Mouse (Mus musculus) C2C12 (cell line): ENCODE data around the gene Cpt2. TPM values are rescaled to one million over a fixed set of nuclear protein-coding genes. Genes with fewer than 3 reads are reported as not detected.

Source experiments
- H3K27me3 ChIP-seq: one replicate; pipeline ENCODE4 v1.6.1; 2011; ENCODE audit not compliant: control insufficient read depth, insufficient read depth, insufficient read length
- H3K36me3 ChIP-seq: one replicate; pipeline ENCODE4 v1.6.1; 2011; ENCODE audit not compliant: control insufficient read depth, insufficient read depth
- H3K4me3 ChIP-seq: one replicate; pipeline ENCODE4 v1.5.1; 2011; ENCODE audit warnings: mild to moderate bottlenecking, control low read depth; ENCODE audit not compliant: poor library complexity, insufficient read depth, severe bottlenecking
- H3K79me2 ChIP-seq: one replicate; pipeline ENCODE4 v1.6.1; 2011; ENCODE audit not compliant: control insufficient read depth, insufficient read depth
- H3K79me3 ChIP-seq: one replicate; pipeline ENCODE4 v1.6.1; 2011; ENCODE audit warnings: low read depth, control low read depth
- H3ac ChIP-seq: one replicate; pipeline ENCODE3; 2011; ENCODE audit warnings: low read depth; ENCODE audit not compliant: control insufficient read depth, insufficient read length
- CEBPB ChIP-seq: IDR thresholded peaks from one replicate; pipeline ENCODE4 v1.6.1; 2011; ENCODE audit warnings: low read depth, mild to moderate bottlenecking, control low read depth, moderate library complexity
- CTCF ChIP-seq: IDR thresholded peaks from one replicate; pipeline ENCODE4 v1.5.1; 2011; ENCODE audit not compliant: control insufficient read depth, insufficient read depth, insufficient read length
- FOSL1 ChIP-seq: IDR thresholded peaks from one replicate; pipeline ENCODE4 v1.8.0; 2011; ENCODE audit warnings: mild to moderate bottlenecking, low read length; ENCODE audit not compliant: poor library complexity, insufficient read depth, severe bottlenecking
- MAX ChIP-seq: IDR thresholded peaks from one replicate; pipeline ENCODE4 v1.6.1; 2011; ENCODE audit warnings: mild to moderate bottlenecking, control low read depth
- MYOD1 ChIP-seq: IDR thresholded peaks from one replicate; pipeline ENCODE4 v1.6.1; 2011; ENCODE audit warnings: low read depth; ENCODE audit not compliant: control insufficient read depth, insufficient read length
- MYOG ChIP-seq: IDR thresholded peaks from one replicate; pipeline ENCODE4 v1.6.1; 2011; ENCODE audit not compliant: control insufficient read depth, insufficient read length; ENCODE audit errors: extremely low read depth
- USF1 ChIP-seq: IDR thresholded peaks from one replicate; pipeline ENCODE4 v1.6.1; 2011; ENCODE audit warnings: low read depth, mild to moderate bottlenecking, control low read depth, moderate library complexity
- polyA plus RNA-seq: library from polyadenylated mRNA; unstranded; fragments of >200 nt; fragmentation: generic; extraction: Trizol; gene quantifications from one replicate; pipeline ENCODE4 v1.2.1, GENCODE M21; 2012; ENCODE audit warnings: missing spikeins

Gene Cpt2
- polyA plus RNA-seq, 1 experiment, result 18.8 TPM

GRCm38 (mm10) chr4:107858995-107859394 lies 64.4 kb downstream of the Cpt2 start:
- peaks cover 67% of the 10 kb centered on the region for H3K36me3 ChIP-seq
- no peak overlapping the region for H3ac ChIP-seq
- no peak for TF ChIP-seq FOSL1
- no peak for TF ChIP-seq CTCF
- TF ChIP-seq MAX, result no peak
- no peak for TF ChIP-seq USF1
- TF ChIP-seq MYOD1, result no peak
- no peak for TF ChIP-seq MYOG
- TF ChIP-seq CEBPB, result no peak
- H3K79me3 ChIP-seq, result no peaks in the 10 kb centered on the region
- no peaks in the 10 kb centered on the region for H3K79me2 ChIP-seq
- no peaks in the 10 kb centered on the region for H3K27me3 ChIP-seq
- no peak overlapping the region for H3K4me3 ChIP-seq

- Histone ChIP-seq H3K36me3 (peaks cover 63% of the 10 kb centered on the region), H3K79me2 (no peaks in the 10 kb centered on the region), H3ac (no peak overlapping the region), H3K4me3 (no peak overlapping the region), H3K27me3 (no peaks in the 10 kb centered on the region), H3K79me3 (no peaks in the 10 kb centered on the region)
- TF ChIP-seq MYOG (no peak), MYOD1 (no peak), USF1 (no peak), CEBPB (no peak), FOSL1 (no peak), CTCF (no peak), MAX (no peak)
Observed at GRCm38 (mm10) chr4:107856958-107857686, 66.3 kb downstream of the Cpt2 start.

Other genes starting within 250 kb of the Cpt2 start
- gene Dmrtb1, start 239.4 kb downstream of the Cpt2 start, polyA plus RNA-seq, result 0.05 TPM
- 8.3 TPM for gene Lrp8, start 121.3 kb downstream of the Cpt2 start, polyA plus RNA-seq
- 166 TPM for gene Magoh, start 43.9 kb downstream of the Cpt2 start, polyA plus RNA-seq
- 78.7 TPM for gene 0610037L13Rik, start 33.8 kb downstream of the Cpt2 start, polyA plus RNA-seq
- gene Slc1a7, start 44.7 kb upstream of the Cpt2 start, polyA plus RNA-seq, result not detected
- gene Podn, start 172.8 kb upstream of the Cpt2 start, polyA plus RNA-seq, result 0.02 TPM
- 76.9 TPM for gene Scp2, start 221.4 kb upstream of the Cpt2 start, polyA plus RNA-seq
- 14.1 TPM for gene Echdc2, start 241.8 kb upstream of the Cpt2 start, polyA plus RNA-seq